Mouse (Mus musculus) liver, adult (tissue): ENCODE data around the gene Poc1b.

Experiments
- GATA4 ChIP-seq: IDR thresholded peaks from 2 replicates; pipeline ENCODE4 v1.6.1; 2014; ENCODE audit warnings: mild to moderate bottlenecking, low read length; ENCODE audit not compliant: insufficient replicate concordance

The Poc1b gene

DNA sequence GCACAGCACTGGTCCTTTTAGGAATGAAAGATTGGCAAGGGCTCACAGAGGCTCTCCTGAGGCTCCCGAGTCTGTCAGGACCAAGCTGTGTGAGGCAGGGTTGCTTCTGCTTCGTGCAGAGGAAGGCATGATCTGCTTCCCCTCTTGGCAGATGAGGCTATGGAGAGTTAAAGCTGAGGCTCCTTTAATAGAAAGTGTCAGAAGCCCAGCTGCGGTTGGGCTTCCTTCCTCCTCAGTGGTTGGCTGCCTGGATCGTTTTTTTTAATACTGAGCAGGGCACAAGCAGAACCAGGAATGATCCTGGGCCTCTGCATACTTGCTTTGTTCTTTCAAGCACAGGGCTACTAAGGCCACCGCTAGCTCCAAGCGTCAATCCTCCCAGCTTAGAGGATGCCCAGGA, 23.8 kb downstream of the Poc1b start:
- TF ChIP-seq GATA4 = no peak

GRCm38 (mm10) chr10:99131298-99131697, 24.5 kb downstream of the Poc1b start:
- TF ChIP-seq GATA4 = no peak

DNA sequence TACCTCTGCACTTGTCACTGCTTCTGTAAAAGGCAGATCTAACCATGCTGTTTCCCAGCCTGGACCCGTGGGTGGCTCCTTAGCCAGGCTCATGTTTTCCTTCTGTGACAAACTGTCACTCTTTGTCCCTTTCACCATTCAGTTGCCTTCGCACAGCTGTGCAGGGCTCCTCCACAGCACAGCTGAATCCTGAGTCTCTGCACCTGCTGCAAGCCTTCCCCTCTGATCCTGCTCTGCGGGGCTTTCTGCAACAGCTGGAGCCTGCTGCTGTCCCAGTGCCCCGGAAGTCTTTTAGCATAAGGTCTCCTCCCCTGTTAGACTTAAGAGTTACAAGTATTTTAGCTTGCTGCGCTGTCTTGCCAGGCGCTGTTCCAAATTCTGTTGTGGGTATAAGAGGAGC, 25.4 kb downstream of the Poc1b start:
- TF ChIP-seq GATA4 = no peak

DNA sequence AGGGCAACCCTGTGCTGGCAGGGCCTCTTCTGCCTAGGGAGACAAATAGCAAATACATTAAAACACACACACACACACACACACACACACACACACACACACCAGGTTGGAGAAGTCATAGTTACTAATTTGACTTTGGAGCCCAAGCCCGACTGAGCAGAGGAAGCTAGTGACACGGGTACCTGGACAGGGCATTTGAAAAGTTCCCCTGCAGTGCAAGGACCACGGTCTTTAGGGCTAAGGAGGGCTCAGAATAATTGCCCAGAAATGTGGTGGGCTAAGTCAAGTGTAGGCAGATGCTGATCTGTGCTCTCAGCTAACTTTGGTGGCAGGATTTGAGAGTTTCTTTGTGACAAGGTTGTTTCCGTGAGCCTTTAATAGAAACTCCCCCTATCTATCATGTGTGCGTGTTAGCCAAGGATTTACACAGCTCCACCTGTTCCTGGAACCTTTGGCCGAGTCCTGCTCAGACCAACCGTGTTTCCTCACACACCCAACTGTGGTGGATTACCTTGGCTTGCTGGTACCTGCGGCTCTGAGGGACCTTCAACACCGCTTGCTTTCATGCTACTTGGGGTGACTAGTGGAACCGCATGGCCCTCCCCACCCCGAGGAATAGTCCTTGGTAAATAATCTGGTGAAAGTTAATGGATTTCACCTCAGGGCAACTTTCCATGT, 25.9 kb downstream of the Poc1b start:
- TF ChIP-seq GATA4 = no peak

DNA sequence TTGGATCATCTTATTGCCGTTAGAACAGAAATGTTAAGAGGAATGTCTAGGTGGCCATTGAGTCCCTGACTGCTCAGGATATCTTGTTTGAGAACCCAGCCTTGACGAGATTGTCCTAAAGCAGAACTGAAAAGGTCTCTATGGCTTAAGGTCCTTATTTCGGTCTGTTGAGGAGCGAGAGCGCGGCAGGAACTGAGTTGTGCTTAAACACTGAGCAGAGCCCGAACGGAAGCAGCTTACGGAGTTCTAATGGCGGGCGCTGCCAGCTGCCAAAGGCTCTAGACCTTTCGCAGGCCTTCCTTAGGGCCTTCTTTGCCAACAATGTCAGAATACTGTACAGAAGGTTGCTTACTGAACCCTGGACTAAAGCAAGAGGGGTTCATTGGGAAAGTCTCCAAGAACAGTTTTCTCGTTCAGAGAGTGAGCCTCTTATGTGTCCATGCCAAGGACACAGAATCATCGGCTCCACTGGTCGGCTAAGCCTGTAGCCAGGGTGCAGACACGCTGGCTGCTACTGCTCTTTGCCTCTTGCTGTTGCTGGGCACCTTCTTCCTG, 26.6 kb downstream of the Poc1b start:
- no peak for TF ChIP-seq GATA4

- TF ChIP-seq GATA4 = no peak
Measured at GRCm38 (mm10) chr10:99136337-99136736, 29.5 kb downstream of the Poc1b start.

- TF ChIP-seq GATA4 = no peak
Measured at GRCm38 (mm10) chr10:99145611-99146010, 38.8 kb downstream of the Poc1b start.

- TF ChIP-seq GATA4 = no peak
Measured at GRCm38 (mm10) chr10:99146596-99146995, 39.8 kb downstream of the Poc1b start.

DNA sequence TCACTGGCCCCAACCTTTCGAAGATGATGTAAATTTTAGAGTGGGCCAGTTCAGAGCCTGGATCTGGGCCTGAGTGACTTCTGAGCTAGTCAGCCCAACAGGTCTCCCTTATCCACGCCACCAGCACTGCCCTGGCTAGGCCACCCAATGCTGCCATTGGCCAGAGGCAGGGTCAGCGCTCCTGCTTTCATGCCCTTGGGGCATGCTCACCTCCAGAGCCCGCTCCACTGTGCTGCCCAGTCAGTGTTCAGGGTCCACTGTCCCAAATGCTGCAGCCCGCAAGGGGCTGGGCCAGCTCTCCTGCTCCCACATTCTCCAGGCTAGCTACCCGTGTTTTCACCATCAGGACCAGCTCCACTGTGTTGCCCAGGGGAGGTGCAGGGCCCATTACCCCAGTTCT, 43.2 kb downstream of the Poc1b start:
- no peak for TF ChIP-seq GATA4

- TF ChIP-seq GATA4 = no peak
Measured at GRCm38 (mm10) chr10:99151580-99151979, 44.7 kb downstream of the Poc1b start.

DNA sequence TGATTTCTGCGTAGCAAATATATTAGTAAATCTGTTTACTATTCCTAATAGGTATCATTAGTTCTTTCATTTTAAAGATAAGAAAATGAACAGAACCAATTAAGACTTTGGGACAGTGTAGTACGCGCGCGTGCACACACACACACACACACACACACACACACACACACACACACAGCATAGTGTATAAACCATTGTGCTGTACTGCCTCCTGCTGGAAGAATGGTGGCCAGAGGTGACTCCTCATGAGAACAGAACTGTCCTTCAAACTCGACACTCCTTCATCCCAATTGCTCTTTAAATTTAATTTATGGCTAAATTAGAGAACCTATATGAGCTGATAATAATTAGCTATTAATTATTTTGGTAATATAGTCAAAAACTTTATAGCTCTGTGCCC, 45.2 kb downstream of the Poc1b start:
- no peak for TF ChIP-seq GATA4

DNA sequence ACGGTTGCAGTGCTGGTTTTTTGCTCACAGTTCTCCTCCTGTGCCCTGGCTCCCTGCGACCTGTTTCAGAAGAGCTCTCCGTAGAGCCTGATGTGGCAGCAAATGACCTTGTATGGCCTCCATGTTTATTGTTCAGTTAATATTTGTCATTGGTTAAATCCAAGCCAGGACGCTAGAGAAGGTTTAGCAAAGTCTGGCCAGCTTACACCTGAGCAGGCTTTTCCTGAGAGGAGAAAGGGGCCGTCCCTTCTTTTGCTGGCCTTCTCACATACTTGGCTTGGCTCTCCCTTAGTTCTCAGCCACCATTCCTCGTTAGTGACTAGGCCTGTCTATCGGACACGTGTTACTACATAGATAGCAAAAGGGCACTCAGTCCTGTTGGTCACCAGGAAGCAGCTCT, 47.8 kb downstream of the Poc1b start:
- no peak for TF ChIP-seq GATA4

GRCm38 (mm10) chr10:99156808-99157207, 50.0 kb downstream of the Poc1b start:
- TF ChIP-seq GATA4 = no peak

GRCm38 (mm10) chr10:99161987-99162582, 55.2 kb downstream of the Poc1b start:
- TF ChIP-seq GATA4 = no peak

- no peak for TF ChIP-seq GATA4
Measured at GRCm38 (mm10) chr10:99163002-99163401, 56.2 kb downstream of the Poc1b start.

- TF ChIP-seq GATA4 = no peak
Measured at GRCm38 (mm10) chr10:99164871-99165477, 58.1 kb downstream of the Poc1b start.
